Mouse (Mus musculus) adrenal gland (tissue): ENCODE measurements around the gene Rtn4r.

Experiments used
- intact Hi-C: fragments of 180-260 bp; cut with DNase I; formaldehyde crosslinking; loops from one replicate; pipeline ENCODE4 v1.15.1; 2025

Rtn4r gene

DNA sequence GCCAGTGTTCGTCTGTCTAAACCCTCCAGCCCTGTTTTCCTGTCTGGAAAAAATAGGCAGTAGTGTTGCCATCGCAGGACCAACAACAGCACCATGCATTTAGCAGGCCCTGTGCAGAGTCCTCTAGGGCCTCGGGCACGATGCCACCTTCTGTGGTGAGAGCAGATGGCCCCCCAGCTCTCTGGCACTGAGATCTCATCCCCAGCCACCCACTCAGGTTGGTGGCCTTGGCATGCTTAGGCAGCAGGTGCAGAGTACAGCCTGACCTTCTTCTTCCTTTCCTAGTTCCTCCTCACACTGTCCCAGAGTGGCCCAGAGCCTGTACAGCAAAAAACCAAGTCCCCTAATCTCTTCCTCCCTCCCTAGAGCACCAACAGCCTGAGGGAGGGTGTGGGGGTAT lies 3.4 kb upstream of the Rtn4r start:
- intact Hi-C loops: no loop called here

DNA sequence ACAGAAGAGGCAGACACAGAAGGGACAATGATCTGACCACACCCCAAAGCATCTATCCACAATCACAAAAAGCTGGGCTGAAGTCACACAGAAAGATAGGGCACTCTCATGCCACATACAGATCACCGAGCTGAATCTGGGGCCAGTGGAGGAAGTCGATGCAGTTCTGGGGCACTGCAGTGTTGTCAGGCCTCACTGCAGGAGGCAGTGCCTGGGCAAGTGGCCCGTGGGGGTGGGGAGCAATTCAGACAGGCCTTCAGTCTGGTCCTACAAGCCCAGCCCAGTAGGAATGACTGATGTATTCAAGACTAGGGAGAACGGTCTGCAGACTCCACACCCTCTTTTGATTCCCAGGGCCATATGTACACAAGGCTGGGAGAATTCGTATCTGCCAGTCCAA lies 2.8 kb upstream of the Rtn4r start:
- intact Hi-C loops: no loop called here

DNA sequence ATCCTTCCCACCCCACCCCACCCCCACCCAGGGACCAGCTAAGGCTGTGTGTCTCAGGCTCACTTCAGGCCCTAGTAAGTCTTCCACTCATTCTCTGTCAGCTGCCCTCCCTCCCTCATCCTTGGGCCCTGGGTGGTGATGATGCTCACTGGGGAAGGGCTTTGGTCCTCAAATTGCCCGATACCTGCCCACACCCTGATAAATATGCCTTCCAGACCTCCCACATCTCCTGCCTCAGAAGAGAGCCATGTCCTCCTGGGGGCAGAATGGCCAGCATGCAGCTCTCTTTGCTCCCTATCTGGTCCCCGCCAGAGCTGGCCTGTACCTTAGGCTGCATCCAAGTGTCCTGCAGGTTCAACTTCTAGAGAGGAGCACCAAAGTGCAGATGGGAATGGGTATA lies 2.3 kb upstream of the Rtn4r start:
- intact Hi-C loops: no loop called here

DNA sequence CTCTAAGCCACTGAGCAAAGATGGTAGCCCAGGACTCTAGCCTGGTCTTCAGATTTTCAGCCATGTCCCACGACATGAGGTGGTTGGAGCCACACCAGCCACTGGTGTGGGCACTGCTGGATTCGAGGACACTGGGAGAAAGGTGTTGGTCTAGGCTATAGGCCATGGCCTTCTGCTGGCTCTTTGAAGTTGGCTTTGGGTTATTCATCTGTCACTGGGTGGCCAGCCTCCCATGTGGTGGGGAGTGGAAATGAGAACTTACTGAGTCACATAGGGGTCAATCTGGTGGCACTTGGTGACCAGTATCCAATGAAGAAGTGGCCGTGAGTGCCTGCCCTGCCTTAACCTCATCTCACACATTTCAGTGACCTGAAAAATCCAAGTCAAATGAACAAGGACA lies 1.2 kb upstream of the Rtn4r start:
- intact Hi-C loops: no loop called here

DNA sequence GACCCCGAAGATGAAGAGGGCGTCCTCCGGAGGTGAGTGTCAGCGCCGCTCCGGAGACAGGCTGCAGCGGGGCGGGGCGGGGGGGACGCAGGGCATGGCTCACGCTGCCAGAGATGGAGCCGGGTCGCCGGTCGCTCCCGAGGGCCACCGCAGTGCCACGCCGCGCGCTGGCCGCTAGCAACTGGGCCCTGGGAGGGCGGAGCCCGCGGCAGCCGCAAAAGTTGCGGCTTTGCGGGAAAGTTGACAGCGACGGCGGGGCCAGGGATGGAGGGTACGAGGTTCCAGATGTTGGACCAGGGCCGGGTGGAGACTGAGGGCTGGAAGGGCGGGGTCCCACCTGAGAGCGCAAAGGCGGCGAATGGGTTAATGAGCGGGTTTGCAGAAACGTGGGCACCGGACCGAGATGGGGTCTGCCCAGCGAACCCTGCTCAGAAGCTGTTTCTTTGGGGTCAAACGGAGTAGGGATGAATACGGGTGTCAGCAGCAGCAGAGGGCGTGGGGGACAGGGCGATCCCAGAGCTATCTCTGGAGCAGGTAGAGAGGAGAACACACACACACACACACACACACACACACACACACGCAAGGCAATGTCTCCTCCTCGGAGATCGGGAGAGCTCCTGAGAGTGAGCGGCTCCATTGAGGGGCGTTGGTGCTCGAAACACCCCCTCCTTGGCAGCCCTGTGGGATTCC lies 575 bp downstream of the Rtn4r start:
- intact Hi-C loops: loop anchor here (1.0 kb wide), 1 partner anchor 44 kb away; no protein-coding TSS in a partner anchor

DNA sequence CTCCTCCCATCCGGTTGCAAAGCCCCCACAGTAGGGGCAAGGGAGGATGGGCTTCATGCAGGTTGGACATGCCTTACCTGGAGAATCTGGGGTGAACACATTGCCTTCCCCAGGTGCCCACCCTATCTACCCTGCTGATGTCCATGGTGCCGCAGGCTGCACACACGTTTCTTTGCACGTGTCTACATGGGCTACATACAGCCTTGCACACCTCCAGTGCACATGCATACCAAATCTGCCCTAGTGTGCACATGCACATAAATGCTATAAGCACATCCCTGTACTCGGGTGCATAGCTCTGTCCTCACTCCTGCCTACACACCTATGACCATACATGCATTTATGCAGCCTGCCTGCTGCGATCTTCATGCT lies 1.1 kb downstream of the Rtn4r start:
- intact Hi-C loops: no loop called here

DNA sequence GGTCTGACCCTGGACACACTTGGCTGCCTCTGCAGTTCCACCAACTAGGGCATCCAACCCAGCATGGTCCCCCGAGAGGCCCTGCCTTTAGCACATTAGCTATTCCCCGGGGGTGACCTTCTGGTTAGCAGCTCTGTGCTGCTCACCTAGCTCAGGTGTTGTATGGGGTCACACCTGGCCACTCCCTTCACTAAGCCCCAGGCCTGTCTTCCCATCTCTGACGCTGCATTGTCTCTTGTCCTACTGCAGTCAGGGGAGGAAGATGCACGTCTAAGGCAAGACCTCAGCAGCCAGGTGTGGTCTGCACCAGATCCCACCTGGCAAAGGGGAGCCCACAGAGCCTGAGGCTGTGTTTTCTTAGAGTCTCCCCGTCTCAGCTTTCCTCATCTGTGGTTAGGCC lies 2.0 kb downstream of the Rtn4r start:
- intact Hi-C loops: no loop called here

DNA sequence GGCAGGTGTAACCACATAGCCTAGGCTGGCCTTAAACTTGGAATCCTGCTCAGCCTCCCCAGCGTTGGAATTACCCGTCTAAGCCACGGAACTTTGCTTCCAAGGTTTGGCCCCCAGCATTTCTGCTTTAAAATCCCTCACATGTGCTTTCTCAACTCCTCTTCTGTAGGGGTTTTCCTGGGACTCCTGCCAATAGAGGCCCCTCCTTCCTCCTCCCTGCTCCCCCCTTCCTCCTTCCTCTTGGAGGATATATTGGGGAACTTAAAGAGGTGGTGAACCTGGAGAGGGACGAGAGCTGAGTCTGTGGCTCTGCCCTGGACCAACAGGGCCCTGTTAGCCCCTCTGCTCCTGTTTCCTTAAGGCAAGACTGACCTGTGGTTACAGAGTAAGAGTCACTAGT lies 2.8 kb downstream of the Rtn4r start:
- intact Hi-C loops: no loop called here

DNA sequence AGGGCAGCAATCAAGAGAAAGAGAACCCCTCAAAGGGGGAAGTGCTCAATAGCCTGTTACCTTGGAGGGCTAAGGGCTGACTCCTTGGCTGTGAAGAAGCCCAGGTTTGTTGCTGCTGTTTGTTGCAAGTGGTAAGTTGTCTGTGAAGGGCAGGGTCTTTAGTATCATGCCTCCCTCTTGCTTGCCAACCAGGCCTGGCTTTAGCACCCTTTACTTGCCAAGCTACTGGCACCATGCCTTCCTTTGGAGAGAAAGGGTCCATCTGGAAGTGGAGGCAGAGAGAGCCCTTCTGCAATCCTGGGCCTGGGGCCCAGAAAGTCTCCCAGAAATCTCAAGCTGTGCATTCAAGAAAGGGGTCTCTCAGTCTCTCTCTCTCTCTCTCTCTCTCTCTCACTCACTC lies 3.3 kb downstream of the Rtn4r start:
- intact Hi-C loops: no loop called here

DNA sequence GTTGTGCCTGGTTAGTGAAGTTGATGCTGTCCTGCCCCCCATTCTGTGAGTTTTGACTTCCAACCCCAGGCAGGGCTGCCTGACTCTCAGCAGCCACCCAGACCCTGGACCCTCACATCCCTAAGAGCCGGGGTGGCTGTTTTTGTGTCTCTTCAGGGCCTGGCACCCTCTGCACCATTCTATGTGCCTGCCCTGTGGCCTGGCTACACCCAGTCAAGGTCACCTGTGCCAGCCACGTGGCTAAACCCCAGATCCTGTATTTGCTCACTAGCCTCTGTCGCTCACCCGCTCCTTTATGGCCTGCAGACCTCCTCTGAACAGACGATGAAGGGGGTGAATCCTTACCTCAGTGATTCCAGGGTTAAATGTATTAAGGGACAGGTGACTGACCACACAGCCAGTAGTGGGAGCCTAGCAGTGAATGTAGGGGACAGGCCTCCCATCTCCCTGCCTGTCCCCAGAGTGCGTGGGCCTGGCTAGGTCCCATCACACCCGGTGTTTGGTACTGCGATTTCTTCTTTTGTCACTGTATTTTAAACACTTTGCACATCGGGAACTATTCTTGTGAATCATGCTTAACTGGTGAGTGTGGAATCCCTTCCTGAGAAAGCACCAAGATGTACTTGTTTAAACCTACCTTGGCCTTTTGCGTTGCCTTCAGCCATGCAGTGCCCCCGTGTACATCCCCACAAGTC lies 4.0 kb downstream of the Rtn4r start:
- intact Hi-C loops: no loop called here

DNA sequence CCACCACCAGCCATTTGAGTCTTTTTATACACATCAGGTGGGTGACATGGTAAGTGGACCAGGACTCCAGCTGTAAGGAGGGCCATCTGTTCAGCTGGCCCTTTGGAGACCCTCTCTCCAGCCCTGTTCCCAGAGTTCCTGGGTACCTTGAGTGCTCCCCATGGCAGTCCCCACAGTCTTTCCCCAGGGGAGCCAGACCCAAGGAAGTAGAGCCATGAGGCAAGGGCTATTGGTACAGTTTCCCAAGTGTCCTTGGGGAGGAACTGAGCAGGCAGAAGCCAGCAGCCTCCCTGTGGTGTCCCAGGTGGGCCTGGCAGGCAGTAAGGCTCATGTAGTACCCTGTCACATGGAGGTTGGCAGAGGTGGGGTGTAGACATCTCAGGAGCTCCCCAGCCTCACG lies 4.6 kb downstream of the Rtn4r start:
- intact Hi-C loops: no loop called here

DNA sequence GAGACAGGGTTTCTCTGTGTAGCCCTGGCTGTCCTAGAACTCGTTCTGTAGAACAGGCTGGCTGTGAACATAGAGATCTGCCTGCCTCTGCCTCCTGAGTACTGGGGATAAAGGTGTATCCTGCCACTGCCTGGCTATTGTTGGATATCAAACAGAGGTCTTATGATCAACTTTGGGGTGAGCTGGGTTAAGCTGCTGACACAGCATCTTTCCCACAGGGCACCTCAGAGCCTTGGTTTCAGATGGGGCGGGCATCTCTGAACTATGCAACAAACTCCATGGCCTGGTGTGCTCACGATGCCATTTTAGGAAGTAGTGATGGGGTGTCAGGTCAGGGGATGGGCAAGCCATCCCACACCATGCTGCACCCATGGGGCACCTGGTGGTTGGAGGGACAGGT lies 5.1 kb downstream of the Rtn4r start:
- intact Hi-C loops: no loop called here

DNA sequence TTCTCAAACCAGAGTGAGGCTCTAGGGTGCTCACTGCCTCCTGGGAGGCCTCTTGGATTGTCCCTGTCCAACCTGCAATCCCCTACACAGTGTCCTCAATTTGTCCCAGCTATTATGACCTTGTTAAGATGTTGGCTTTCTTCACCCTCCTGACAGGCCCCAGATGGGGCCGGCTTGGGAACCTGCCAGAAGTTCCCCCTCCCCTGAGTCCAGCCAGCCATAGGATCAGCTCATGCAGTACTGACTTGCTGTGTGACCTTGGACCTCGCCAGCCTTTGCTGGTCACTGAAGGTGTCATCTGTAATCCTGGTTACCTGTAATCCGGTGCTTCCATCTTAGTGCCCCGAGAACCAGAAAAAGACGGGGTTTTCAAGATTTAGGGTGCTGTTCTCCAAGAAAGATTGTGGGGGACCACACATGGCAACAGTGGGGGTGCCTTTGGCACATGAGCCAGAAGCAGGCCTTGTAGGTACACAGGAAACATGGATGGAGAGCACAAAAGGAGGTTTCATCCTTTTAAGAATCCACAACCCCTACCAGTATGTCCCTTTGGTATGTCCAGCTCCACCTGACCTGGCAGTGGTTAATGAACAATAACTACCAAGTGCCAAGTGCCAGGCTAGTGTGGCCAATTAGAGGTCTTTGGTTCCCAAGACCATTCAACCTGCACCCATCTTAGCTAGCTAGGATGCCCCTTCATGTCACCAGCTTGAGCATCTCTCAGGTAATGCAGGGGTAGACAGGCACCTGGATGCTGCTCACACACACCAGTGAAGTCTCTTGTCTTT lies 5.9 kb downstream of the Rtn4r start:
- intact Hi-C loops: no loop called here

DNA sequence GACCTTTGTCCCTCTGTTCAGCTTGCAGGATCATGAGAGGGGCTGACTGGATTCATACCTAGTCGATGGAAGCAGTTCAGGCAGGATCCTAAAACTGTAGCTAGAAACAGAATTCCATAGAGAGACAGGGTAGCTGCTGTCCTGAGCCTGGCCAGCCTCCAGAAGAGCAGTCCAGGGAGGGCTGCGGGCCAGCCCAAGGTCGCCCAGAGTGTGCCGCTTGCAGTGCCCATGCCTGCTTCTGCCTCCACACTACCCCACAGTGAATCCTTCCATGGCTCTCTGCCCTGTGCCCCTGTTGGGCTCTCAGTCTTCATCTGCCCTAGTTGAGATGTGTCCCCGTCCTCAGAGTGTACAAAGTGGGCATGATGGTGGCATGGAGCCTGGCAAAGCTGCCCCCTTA lies 7.8 kb downstream of the Rtn4r start:
- intact Hi-C loops: no loop called here

DNA sequence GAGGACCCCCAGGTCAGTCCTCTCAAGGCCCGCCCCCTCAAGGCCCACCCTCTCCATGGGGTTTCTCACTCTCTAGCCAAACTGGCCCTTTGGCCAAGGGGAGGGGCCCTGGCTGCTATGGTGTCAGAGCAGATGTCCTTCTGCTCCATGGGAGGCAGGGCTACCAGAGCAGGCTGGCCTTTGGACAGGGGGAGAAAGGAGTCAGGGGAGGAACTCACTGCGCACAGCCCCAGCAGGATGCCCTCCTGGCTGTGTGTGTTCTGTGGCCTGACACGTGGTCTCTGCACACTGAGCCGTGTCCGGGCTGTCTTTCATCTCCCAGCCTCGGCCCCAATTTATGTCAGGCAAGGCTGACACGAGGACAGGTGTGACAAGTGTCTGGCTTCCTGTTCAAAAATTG lies 8.6 kb downstream of the Rtn4r start:
- intact Hi-C loops: no loop called here

DNA sequence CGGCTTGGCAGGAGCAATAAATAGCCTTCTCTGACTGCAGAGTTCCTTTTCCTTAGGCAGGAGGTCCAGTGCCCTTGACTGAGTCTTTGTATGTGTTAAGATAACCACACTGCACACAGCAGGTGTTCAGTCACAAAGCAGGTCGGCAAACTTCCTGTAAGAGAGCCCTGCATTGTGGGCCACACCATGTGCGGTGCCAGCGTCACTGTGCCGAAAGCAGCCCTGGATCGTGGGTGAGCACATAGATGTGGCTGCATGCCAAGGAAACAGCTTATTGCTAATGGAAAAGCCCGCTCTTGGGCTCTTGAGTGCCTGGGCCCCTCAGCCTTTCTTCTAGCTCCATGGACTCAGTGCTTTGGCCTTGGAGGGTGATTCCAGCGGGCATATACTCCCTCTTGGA lies 16.8 kb downstream of the Rtn4r start:
- intact Hi-C loops: no loop called here

DNA sequence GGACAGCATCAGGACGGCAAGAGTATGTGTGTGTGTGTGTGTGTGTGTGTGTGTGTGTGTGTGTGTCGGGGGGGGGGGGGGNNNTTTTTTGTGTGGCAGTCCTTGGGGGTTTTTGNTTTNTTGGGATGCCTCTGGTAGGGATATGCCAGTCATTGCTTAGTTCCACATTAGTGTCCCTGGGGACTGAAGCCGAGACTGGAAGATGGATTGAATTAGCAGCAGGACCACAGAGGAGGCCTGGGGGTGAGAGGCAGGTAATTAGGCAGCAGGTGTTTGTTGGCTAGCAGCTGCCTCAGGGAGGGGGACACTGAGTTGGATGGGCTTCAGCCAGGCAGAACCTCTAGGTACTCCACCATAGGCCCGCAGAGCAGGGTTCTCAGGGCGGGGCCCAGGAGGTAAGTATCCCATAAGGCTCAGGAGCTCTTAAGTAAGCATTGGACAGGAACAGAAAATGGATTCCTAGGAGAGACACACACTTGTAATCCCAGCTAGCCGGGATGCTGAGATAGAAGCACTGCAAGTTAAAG lies 18.0 kb downstream of the Rtn4r start:
- intact Hi-C loops: no loop called here

DNA sequence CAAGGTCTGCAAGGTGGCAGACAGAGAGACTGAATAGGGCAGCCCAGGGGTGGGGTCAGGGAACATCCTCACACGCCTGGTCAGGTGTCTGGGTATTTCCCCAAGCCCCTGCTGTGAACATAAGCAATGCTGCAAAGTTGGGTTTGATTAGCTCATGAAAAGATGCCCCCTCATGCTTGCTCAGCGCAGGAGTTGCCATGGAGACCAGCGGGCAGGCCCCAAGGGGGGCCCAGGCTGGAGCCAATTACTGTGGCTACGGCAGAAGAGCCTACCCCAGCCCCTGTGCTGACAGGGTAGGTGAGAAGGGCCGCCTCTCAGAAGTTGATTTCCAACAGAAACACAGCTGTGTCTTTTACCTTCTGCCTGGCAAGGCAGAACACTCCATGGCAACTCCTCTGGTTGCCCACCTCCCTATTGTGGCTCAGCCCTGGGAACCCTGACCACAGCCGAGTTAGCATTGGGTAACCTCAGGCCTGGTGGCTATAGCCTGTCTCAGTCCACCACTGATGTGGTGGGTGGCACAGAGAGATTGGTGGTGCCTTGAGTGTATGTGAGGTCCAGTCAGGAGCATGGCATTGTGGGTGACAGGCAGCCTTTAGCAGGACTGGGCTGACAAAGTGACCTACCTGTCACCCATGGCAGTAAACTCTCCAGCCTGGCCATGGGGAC lies 20.9 kb downstream of the Rtn4r start:
- intact Hi-C loops: no loop called here

DNA sequence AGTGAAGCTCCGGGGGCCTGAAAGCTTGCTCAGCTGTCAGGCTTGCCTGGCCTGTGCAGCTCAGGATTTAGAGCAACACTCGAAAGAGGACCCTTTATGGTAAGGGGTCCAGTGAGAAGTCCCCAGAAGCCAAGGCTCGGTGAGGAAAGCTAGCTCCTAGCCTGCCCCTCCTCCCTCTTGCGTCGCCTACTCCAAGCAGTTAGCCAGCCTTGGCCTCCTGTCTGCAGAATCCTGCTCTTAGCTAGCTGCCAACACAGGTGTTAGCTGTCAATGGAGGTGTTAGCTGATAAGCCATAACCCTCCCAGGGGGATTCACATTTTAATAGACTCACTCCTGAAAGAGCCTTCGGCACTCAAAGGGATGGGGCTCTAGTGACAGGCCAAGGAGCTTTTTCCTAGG lies 21.8 kb downstream of the Rtn4r start:
- intact Hi-C loops: no loop called here

DNA sequence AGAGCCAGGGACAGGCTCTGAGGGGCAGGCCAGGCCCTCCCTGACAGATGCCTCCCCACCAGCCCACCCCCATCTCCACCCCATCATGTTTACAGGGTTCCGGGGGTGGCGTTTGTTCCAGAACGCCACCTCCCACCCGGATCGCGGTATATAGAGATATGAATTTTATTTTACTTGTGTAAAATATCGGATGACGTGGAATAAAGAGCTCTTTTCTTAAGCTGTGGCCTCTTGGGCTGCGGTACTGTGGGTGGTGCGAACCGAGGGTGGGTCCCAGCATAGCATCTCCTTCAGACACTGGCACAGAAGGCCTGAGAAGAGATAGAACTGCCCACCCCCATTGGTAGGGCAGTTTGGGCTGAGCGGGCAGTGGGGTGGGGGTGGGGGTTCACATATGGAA lies 24.7 kb downstream of the Rtn4r start:
- intact Hi-C loops: no loop called here

DNA sequence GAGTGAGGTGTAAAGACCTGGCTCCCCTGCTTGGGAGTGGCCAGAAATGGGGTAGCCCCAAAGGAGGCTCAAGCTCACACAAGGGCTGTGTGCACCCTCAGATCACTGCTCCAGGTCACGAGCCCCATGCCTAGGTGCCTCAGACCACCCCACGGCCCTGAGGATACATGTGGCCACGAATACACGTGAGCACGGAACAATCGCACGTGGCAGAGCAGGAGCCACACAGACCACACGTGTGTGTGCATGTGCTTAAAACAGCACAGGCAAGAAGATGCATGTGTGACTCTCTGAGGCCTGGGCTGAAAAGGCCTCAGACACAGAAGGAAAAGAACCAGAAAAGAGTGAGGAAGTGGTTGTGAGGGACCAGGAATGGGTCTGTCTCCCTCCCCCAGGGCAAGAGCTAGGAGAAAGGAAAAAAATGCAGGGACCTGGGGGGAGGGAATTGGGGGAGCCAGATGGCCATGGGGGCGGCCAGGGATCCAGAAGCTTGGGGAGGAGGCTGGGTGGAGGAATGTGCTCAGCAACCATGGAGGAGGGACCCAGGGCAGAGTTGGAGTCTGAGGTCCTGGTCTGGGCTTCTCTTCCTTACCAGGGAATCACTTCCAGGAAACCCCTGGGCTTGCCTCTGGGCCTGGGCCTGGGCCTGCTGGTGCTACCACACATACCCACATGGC lies 25.5 kb downstream of the Rtn4r start:
- intact Hi-C loops: no loop called here
